Mouse (Mus musculus): Measurements from ENCODE around the gene 1810055G02Rik.

1810055G02Rik gene

DNA sequence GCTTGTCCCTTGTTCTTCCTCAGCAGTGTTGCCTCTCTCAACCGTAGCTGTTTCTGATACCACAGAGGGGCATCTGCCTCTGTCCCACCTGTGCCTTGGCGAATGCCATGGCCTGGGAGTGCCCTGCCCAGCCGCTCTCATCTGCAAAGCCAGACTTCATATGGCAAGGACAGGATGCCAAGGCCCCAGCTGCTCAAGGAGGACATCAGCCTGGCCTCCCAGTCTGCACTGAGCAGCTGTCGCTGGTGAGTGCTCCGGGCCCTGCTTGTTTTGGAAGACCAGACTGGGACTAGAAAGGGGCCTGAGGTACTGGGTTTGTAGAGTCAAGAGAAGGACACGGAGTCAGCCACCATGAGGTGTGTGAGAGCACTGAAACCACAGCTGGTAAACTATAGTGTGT lies 6.3 kb downstream of the 1810055G02Rik start:
- no peak for TF ChIP-seq GATA4 (IDR thresholded peaks at IDR 0.05; ENCODE audit: insufficient replicate concordance, low read length)

- TF ChIP-seq GATA4 (IDR thresholded peaks at IDR 0.05; ENCODE audit: insufficient replicate concordance, low read length): no peak
Measured at GRCm38 (mm10) chr19:3718481-3719361, 10.6 kb downstream of the 1810055G02Rik start.

DNA sequence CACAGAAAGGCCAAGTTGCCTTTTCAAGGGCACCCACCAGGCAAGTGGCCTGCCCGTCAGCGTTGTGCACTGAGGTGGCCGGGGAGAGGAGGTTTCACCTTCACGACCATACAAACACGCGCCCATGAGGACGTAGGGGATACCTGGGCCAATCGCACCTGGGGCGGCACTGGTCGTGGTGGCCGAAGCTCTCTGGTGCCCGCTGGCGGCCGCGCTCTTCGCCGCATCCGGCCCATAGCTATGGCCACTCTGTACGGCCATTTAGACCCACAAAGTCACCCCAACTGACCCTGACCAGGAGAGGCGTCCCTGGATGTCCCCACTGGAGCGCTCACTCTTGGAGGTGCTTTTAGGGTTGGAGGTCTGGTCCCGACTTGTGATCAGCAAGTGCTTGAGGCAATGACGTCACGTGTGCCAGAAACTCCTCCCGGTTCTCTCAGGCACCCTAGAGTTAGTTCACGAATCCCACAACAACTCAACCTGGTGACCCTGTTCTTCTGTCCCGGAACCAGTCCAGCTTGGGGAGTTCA lies 11.3 kb downstream of the 1810055G02Rik start:
- TF ChIP-seq GATA4 (IDR thresholded peaks at IDR 0.05; ENCODE audit: insufficient replicate concordance, low read length): no peak

GRCm38 (mm10) chr19:3723170-3723569 lies 15.1 kb downstream of the 1810055G02Rik start:
- no peak for TF ChIP-seq GATA4 (IDR thresholded peaks at IDR 0.05; ENCODE audit: insufficient replicate concordance, low read length)

GRCm38 (mm10) chr19:3723904-3724303 lies 15.8 kb downstream of the 1810055G02Rik start:
- TF ChIP-seq GATA4 (IDR thresholded peaks at IDR 0.05; ENCODE audit: insufficient replicate concordance, low read length): no peak

DNA sequence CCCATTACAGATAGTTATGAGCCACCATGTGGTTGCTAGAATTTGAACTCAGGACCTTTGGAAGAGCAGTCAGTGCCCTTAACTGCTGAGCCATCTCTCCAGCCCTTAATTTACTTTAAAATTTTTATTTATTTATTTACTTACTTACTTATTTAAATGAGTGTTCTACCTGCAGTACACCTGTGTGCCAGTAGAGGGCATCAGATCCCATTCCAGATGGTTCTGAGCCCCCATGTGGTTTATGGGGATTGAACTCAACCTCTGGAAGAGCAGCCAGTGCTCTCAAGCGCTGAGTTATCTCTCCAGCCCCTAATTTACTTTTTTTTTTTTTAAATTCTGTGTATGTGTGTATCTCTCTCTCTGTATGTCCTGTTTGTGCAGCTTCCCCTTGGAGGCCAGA lies 16.7 kb downstream of the 1810055G02Rik start:
- no peak for TF ChIP-seq GATA4 (IDR thresholded peaks at IDR 0.05; ENCODE audit: insufficient replicate concordance, low read length)

DNA sequence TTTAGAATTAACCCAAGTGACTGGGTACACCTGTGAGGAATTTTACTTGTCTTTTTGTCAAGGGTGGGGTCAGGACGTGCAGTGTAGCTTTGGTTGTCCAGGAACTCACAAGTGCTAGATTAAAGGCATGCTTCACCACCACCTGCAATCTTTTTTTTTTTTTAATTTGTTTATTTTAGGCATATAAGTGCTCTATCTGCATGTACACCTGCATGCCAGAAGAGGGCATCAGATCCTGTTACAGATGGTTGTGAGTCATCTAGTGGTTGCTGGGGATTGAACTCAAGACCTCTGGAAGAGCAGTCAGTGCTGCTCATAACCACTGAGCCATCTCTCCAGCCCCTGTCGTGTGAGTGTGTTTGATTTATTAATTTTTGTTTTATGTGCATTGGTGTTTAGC lies 20.8 kb downstream of the 1810055G02Rik start:
- TF ChIP-seq GATA4 (IDR thresholded peaks at IDR 0.05; ENCODE audit: insufficient replicate concordance, low read length): no peak

GRCm38 (mm10) chr19:3730781-3731646 lies 22.9 kb downstream of the 1810055G02Rik start:
- TF ChIP-seq GATA4 (IDR thresholded peaks at IDR 0.05; ENCODE audit: insufficient replicate concordance, low read length): no peak

DNA sequence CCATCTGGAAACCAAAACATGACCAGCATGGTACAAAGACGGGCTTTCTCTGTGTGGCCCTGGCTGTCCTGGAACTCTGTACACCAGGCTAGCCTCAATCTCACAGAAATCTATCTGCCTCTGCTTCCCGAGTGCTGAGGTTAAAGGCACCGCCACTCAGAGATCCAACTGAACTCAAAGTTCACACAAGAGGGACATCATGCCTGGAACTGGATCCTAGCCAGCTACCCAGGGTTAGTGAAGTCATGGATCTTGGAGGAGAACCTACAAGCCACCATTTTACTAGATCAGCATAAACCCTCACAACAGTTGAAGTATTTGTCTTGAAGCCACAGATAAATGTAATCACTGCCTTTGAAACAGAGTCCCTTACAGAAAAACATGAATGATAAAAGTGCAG lies 27.9 kb downstream of the 1810055G02Rik start:
- no peak for TF ChIP-seq GATA4 (IDR thresholded peaks at IDR 0.05; ENCODE audit: insufficient replicate concordance, low read length)

- no peak for TF ChIP-seq GATA4 (IDR thresholded peaks at IDR 0.05; ENCODE audit: insufficient replicate concordance, low read length)
Measured at GRCm38 (mm10) chr19:3739650-3740049, 31.6 kb downstream of the 1810055G02Rik start.

DNA sequence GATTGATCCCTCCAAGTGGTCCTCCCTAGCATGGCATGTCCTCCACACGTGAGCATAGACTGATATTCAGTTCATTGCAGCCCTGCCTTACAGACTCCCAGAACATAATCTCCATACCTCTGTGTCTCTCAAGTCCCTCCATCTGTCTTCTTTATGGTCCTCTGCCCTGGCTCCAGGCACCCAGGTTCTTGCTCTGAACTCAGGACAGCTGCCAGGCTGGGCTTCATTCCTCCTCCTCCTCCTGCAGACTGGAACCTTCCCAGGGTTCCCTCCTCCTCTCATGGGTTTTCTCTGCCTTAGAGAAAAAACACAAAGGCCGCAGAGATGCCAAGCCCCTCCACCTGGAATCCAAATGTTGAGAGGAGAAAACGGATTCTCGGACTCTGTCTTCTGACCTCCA lies 34.6 kb downstream of the 1810055G02Rik start:
- no peak for TF ChIP-seq GATA4 (IDR thresholded peaks at IDR 0.05; ENCODE audit: insufficient replicate concordance, low read length)

DNA sequence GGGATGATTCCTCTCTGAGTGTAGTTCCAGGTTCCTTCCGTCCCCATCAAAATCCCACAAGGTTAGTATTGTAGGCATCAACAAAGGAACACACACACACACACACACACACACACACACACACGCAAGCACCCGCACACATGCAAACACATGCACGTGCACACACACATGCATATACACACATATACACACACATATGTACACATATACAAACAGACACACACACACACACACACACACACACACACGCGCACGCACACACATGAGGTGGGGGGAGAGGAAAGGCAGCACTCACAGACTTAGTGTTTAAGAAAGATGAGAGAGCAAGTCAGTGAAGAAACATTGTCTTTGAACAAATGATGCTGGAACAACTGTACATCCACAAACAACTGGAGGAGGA lies 35.3 kb downstream of the 1810055G02Rik start:
- no peak for TF ChIP-seq GATA4 (IDR thresholded peaks at IDR 0.05; ENCODE audit: insufficient replicate concordance, low read length)

GRCm38 (mm10) chr19:3743851-3744512 lies 35.9 kb downstream of the 1810055G02Rik start:
- TF ChIP-seq GATA4 (IDR thresholded peaks at IDR 0.05; ENCODE audit: insufficient replicate concordance, low read length): no peak

GRCm38 (mm10) chr19:3752621-3753239 lies 44.6 kb downstream of the 1810055G02Rik start:
- TF ChIP-seq GATA4 (IDR thresholded peaks at IDR 0.05; ENCODE audit: insufficient replicate concordance, low read length): no peak

DNA sequence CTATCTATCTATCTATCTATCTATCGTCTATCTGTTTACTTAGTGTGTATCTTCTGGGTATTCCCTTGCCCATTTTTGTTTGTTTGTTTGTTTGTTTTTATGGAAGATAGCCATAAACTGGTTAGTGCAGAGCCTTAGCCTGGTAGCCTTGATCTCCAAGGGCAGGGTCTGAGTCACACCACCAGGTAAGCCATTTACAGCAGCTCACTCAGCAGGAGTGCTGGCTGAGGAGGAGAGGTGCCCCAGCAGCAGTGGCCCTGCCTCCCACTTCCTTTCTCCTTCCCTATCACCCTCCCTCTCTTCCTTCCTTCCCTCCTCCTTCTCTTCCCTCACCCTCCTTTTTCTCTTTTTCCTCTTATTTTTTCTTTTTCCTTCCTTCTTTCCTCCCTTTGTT lies 45.1 kb downstream of the 1810055G02Rik start:
- TF ChIP-seq GATA4 (IDR thresholded peaks at IDR 0.05; ENCODE audit: insufficient replicate concordance, low read length): no peak

All from liver, adult (tissue).